Mouse (Mus musculus): ENCODE measurements at regions not wholly inside any gene's neighbourhood (a gene's known extent, or its start where the extent isn't known, plus 50 kb on each side); places are given as distances from the start of the nearest gene placed in this dataset.
"Not testable (repeated sequence)": the region's sequence is repeated elsewhere in the genome, so short reads cannot be mapped to it uniquely, and the experiment has no call there.

GRCm38 (mm10) chr12:15410419-15410818, 406.3 kb downstream of the Trib2 start:
- no peak for DNase-seq (ENCODE audit: low spot score)

- DNase-seq (ENCODE audit: low spot score), result not testable (repeated sequence)
Observed at GRCm38 (mm10) chr12:15407577-15407976, 409.1 kb downstream of the Trib2 start.

GRCm38 (mm10) chr12:15392641-15393040, 424.1 kb downstream of the Trib2 start:
- DNase-seq (ENCODE audit: low spot score), result no peak

GRCm38 (mm10) chr12:15388574-15388973, 428.1 kb downstream of the Trib2 start:
- DNase-seq (ENCODE audit: low spot score), result no peak

- no peak for DNase-seq (ENCODE audit: low spot score)
Observed at GRCm38 (mm10) chr12:15357808-15358207, 458.9 kb downstream of the Trib2 start.

DNA sequence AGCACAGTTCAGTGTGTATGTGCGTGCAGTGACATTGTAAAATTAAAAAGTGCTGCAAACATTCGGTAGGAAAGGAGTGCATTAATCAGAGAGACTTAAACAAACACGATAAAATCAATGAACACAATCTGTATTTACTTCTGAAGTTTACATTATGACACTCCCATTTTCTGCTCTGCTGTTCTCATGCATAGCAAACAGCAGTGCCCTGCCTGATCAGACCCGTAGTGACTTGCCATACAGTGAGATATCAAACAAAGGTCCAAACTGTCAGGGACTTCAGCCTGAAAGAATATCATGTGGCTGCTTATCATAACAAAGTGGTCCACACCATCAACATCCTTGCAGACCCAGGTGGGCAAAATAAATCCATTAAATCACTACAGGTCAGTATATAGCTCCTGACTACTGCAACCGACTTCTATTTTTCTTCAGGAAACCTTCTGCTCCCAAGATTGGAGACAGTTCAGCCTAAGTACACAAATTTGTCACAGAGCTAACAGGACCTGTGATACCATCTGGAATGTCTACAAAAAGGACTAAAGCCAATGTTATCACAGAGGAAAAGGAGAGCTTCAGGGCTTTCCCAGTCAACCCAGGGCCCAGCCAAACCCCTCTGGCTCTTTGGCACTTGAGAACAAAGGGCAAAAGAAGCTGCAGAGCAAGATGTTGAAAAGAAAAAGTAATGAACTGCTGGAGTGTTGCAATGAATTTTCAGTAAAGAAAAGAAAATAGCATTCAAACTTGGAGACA, 495.8 kb downstream of the Trib2 start:
- no peak for DNase-seq (ENCODE audit: low spot score)

GRCm38 (mm10) chr12:15319647-15320046, 497.1 kb downstream of the Trib2 start:
- DNase-seq (ENCODE audit: low spot score), result no peak

DNA sequence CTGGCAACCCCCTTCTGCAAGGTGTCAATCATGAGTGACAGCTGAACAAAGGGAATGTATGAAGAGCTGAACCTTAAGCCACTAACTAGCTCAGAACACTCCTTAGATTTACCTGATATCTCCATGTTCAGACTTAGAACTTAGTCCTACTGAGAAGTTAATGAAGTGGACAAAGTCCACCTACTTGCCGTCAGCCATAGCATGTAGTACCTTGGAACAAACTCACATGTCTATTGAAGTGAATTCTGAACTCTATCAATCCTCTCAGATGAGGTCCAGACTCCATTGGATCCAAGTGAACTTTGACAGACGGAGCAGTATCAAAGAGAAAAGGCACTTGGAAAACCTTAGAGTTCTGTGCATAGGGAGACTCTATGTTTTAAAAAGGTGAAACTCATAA, 521.8 kb downstream of the Trib2 start:
- no peak for DNase-seq (ENCODE audit: low spot score)

DNA sequence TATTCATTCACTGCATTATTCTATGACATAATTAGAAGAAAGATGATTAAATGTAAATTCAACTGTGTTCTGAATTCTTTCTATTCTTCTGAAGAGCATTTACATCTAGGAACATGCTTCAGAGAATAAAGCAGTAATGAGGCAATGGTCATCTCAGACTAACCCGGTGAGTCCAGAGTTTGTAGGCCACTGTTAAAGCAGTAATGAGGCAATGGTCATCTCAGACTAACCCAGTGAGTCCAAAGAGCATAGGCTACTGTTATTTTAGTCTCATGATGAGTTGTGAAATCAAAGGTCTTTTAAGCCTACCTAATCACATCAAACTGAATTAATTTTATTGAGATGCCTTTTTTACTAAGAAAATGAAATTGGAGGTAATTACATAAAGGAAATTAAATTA, 554.6 kb downstream of the Trib2 start:
- no peak for DNase-seq (ENCODE audit: low spot score)

DNA sequence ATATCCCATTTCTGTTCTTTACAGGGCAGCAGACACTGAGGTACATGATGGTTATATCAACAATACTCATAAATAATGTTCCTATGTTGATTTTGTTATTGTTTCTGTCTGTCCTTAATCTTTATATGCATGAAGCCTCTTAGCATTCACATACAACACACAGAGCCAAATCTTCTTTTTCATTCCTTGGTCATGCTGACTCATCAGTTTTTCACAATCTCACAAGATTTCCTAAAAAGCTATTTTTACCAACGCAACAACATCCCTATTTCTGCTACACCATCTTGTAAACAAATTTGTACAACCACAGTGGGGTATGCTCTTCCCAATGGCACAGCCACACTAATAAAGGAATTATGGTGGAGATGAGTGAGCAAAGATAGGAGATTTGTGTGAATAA, 555.1 kb downstream of the Trib2 start:
- DNase-seq (ENCODE audit: low spot score), result no peak

GRCm38 (mm10) chr12:15260907-15261415, 555.8 kb downstream of the Trib2 start:
- no peak for DNase-seq (ENCODE audit: low spot score)

GRCm38 (mm10) chr12:15244966-15245365, 571.8 kb downstream of the Trib2 start:
- DNase-seq (ENCODE audit: low spot score), result no peak

DNA sequence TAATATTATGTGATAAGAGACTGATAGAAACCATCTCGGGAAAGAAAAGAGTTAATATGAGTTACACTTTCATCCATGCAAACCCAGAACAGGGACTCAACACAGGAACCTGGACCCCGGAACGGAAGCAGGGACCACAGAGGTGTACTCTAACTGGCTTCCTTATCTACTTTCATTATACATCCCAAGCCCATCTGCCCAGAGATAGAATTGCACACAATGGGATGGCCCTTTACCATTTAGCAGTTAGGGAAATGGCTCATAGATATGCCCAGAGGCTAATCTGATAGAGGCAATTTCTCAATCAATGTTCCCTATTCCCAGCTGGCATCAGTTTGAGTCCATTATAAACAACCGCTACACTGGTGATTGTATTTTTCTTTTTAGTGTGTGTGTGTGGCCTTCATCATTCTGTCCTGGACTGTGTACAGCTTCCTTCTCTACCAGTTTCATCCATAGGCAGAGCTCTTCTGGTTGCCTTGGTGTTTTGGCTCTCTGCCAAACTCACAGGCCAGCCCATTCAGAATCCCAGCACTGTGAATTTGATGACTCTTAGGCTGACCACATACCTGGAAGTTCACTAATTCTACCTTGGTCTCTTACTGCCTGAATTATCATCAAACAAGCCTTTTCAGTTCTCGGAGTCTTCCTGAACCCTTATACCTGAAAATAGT, 594.1 kb downstream of the Trib2 start:
- no peak for DNase-seq (ENCODE audit: low spot score)

DNA sequence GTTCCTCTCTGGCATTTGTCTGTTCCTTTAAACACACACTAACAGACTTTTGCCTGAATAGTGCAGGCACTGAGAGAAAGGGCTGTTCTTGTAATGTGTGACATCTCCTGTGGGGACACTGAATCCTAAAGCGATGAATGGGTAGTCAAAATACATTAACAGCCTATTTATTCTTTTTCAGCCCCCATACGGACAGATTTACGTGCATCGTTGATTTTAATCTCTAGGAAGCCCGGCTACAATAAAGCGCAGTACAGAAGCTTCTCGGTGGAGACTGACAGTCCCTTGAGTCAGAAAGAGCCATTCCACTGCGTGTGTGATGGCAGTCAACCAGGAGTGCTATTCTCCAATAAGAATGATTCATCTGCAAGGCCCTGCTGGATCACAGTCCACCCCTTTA, 598.2 kb downstream of the Trib2 start:
- no peak for DNase-seq (ENCODE audit: low spot score)

DNA sequence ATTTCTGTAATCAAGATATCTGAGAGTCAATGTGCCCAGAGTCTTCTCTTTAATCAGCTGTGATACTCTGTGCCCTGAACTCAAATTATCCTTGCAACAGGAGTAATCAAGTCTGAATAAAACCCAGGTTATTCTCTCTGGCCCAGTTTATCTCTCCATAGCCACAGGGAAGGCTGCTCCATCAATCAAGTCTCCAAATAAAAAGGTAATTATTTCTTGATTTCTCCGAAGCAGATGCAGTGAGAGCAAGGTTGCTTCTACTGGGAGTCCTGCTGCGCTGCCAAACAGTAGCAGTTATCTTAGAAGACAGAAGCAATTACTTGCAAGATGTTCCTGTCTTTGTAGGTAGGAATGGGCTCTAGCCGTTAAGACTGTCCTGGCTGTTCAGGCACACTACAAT, 600.5 kb downstream of the Trib2 start:
- DNase-seq (ENCODE audit: low spot score), result no peak

GRCm38 (mm10) chr12:15174411-15175041, 642.2 kb downstream of the Trib2 start:
- no peak for DNase-seq (ENCODE audit: low spot score)

DNA sequence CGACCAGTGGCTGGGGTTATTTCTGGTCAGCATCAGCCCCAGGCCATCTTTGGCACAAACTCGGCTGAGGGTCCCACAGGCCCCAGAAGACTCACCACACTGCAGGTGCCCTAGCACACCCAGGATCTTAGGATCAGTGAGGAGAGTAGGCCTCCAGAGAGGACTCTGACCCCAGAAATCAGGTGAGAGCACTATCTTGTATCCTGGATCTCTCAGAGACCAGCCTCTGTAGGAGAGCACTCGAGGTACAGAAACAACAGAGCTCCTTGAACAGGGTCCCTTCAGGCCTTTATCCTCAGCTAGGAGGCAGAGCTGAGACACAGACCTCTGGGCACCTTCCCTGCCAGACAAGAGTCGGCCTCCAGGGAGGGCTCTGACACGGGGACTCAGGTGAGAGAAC, 654.1 kb downstream of the Trib2 start:
- DNase-seq (ENCODE audit: low spot score), result no peak

- no peak for DNase-seq (ENCODE audit: low spot score)
Observed at GRCm38 (mm10) chr12:15161864-15162263, 654.9 kb downstream of the Trib2 start.

- no peak for DNase-seq (ENCODE audit: low spot score)
Observed at GRCm38 (mm10) chr12:15160478-15160998, 656.2 kb downstream of the Trib2 start.

- no peak for DNase-seq (ENCODE audit: low spot score)
Observed at GRCm38 (mm10) chr12:15146398-15146797, 670.3 kb downstream of the Trib2 start.

DNA sequence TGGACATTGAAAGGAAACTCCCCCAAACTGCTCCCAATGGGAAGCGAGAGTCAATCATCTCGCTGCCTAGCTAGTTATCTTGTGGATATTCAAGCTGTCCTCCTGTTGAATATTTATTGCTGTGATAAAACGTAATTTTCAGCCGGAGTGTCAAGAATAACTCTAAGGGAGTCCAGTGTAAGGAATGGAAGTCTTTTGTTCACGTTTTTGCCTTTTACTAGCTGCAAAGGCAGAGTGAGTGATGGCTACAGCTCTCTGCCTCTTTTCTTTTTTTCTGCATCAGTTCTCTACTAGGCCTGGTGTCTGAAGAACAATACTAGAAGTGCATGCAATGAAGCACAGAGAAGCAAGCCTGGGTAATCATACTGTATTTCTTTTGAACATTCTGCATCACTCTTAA, 679.7 kb downstream of the Trib2 start:
- DNase-seq (ENCODE audit: low spot score), result no peak

- no peak for DNase-seq (ENCODE audit: low spot score)
Observed at GRCm38 (mm10) chr12:15124179-15124578, 692.5 kb downstream of the Trib2 start.

Data from urinary bladder, postnatal 10 days (tissue).